Mouse (Mus musculus): ENCODE data around the gene Fancd2.

DNA sequence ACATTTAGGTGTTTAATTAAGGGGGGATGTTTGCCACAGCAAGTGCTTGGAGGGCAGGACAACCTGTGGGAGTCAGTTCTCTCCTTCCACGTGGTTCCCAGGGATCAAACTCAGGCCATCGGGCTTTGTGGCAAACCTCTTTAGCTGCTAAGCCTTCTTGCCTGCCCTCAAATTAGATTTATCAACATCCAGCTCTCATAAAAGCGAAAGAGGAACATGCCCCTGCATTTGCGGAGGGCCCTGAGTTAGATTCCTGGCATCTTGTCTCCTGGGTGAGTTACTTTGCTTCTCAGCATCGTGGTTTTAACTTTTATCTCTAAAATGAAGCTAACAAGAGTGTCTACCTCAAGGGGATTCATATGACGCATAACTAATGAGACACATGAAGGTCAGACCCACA is 32.1 kb upstream of the Fancd2 start:
- TF ChIP-seq ZMIZ1 (IDR thresholded peaks at IDR 0.05; ENCODE audit: low read depth, low read length) = no peak
- TF ChIP-seq POLR2A (IDR thresholded peaks at IDR 0.05; ENCODE audit: control insufficient read depth in 1 of 2, insufficient read depth in 1 of 2, low read depth in 1 of 2, low read length in 2 of 2, poor library complexity in 1 of 2) = no peak; a peak in 1 of 4 replicates
- peak; percentile 70 for TF ChIP-seq MAX (IDR thresholded peaks at IDR 0.05; ENCODE audit: low read length)
- TF ChIP-seq RCOR1 (IDR thresholded peaks at IDR 0.05; ENCODE audit: low read depth, low read length) = no peak
- TF ChIP-seq CTCF (IDR thresholded peaks at IDR 0.05 in 2 of 3, conservative IDR thresholded peaks at IDR 0.05 in 1 of 3; ENCODE audit: control insufficient read depth in 1 of 3, insufficient read depth in 1 of 3, low read depth in 2 of 3, low read length in 3 of 3, poor library complexity in 1 of 3, severe bottlenecking in 1 of 3) = no peak
- no peak for TF ChIP-seq ZC3H11A (IDR thresholded peaks at IDR 0.05; ENCODE audit: low read depth, low read length)
- TF ChIP-seq USF1 (IDR thresholded peaks at IDR 0.05; ENCODE audit: low read depth, low read length) = no peak
- no peak for TF ChIP-seq E2F4 (IDR thresholded peaks at IDR 0.05; ENCODE audit: borderline replicate concordance, low read depth, low read length)
- peak; percentile 57; the same call in 1 of the 2 replicates for TF ChIP-seq HCFC1 (IDR thresholded peaks at IDR 0.05; ENCODE audit: low read depth, low read length)
